ENCODE assay signal across 12 mouse cellular contexts in genomic region chr7:116223010-116223783, GRCm38 (mm10).
DNase-seq lines count a peak whose midpoint lies in the region; ATAC-seq and TF ChIP-seq lines count a peak whose summit lies in the region.
"Had no signal": no experiment of that assay in that cellular context is flagged by ENCODE, and none has a peak within 500 bp of the region (broad histone marks: within the 10 kb centered on the region; RNA-seq: fewer than 3 reads in every experiment).

No protein-coding gene starts in this region.

- H3K4me3 ChIP-seq in heart, embryonic 16.5 days (ENCODE audit: low read length): no peak overlapping the region
- H3K4me3 ChIP-seq in intestine, postnatal 0 days (ENCODE audit: low read depth, low read length): no peak overlapping the region
- H3K4me3 ChIP-seq: forebrain, embryonic 12.5 days had no signal

- intact Hi-C loops in heart, postnatal 14 days (cut with DNase I): no loop called here

- 66% methylated on average over 14 of the region's 14 CpGs for WGBS in heart, embryonic 16.5 days
- WGBS in intestine, postnatal 0 days: 59% methylated on average over 14 of the region's 14 CpGs

- H3K4me1 ChIP-seq in heart, embryonic 16.5 days (ENCODE audit: control insufficient read depth, insufficient read depth, low read length): peaks cover 64% of the 10 kb centered on the region
- peaks cover 17% of the 10 kb centered on the region; the same call in 1 of the 2 replicates for H3K4me1 ChIP-seq in intestine, postnatal 0 days (replicated peaks; ENCODE audit: control insufficient read depth, insufficient read depth, low read length)

- no peak for ATAC-seq in heart, embryonic 16.5 days (replicated peaks; ENCODE audit: extremely low read depth, insufficient read depth, low FRiP score)
- peak; percentile 63 for ATAC-seq in intestine, postnatal 0 days
- ATAC-seq in megakaryocyte-erythroid progenitor cell, adult 5-6 weeks (replicated peaks; ENCODE audit: low FRiP score, low TSS enrichment, poor library complexity, severe bottlenecking): no peak

- 0 out of 2 replicates have a peak, but pooled peaks cover 4% of the 10 kb centered on the region for H3K9me3 ChIP-seq in heart, embryonic 16.5 days (replicated peaks; ENCODE audit: control insufficient read depth, low read length)
- H3K9me3 ChIP-seq in intestine, postnatal 0 days (ENCODE audit: control insufficient read depth): no peaks in the 10 kb centered on the region
- H3K9me3 ChIP-seq: forebrain, embryonic 12.5 days had no signal

- H3K9ac ChIP-seq in heart, embryonic 16.5 days (ENCODE audit: low read length): no peak overlapping the region
- no peak overlapping the region for H3K9ac ChIP-seq in intestine, postnatal 0 days (ENCODE audit: low read depth, low read length)
- H3K9ac ChIP-seq: forebrain, embryonic 12.5 days had no signal

- H3K4me2 ChIP-seq in heart, embryonic 16.5 days (ENCODE audit: low read depth, low read length): no peak overlapping the region
- H3K4me2 ChIP-seq in intestine, postnatal 0 days (replicated peaks; ENCODE audit: low read depth): no peak overlapping the region
- H3K4me2 ChIP-seq: forebrain, embryonic 12.5 days had no signal

- 0 out of 2 replicates have a peak overlapping the region, but pooled peaks have one; percentile 4 for H3K27ac ChIP-seq in heart, embryonic 16.5 days (ENCODE audit: low read length)
- peak overlapping the region; percentile 57; the same call in 1 of the 2 replicates for H3K27ac ChIP-seq in intestine, postnatal 0 days (ENCODE audit: low read depth, low read length)
- H3K27ac ChIP-seq: forebrain, embryonic 12.5 days had no signal

- H3K27me3 ChIP-seq in heart, embryonic 16.5 days (ENCODE audit: control insufficient read depth, insufficient read depth, low read length): no peaks in the 10 kb centered on the region
- H3K27me3 ChIP-seq in intestine, postnatal 0 days (replicated peaks; ENCODE audit: control insufficient read depth, insufficient read depth, low read length): no peaks in the 10 kb centered on the region
- H3K27me3 ChIP-seq: CH12.LX; forebrain, embryonic 12.5 days had no signal

- peaks cover 3% of the 10 kb centered on the region; the same call in 1 of the 2 replicates for H3K36me3 ChIP-seq in heart, embryonic 16.5 days (ENCODE audit: control insufficient read depth, insufficient read depth)
- H3K36me3 ChIP-seq in intestine, postnatal 0 days (ENCODE audit: control insufficient read depth, insufficient read depth): no peaks in the 10 kb centered on the region
- H3K36me3 ChIP-seq: forebrain, embryonic 12.5 days had no signal

- no peak for DNase-seq in heart, postnatal 14 days
- DNase-seq in ZHBTc4 (ENCODE audit: low read depth, low spot score): peak; percentile 55
- peak; percentile 56 for DNase-seq in cerebellum, adult 8-10 months
- no peak for DNase-seq in adrenal gland, adult 2 months
- DNase-seq: gastrocnemius, postnatal 36 days; left cerebral cortex, postnatal 4 days; thymus, postnatal 14 days had no signal

- peak; percentile 22; the same call in 1 of the 2 replicates for TF ChIP-seq CTCF in intestine, postnatal 0 days (IDR thresholded peaks at IDR 0.05; ENCODE audit: low read depth)

Comparison
In these comparisons a context has a peak if more than half of its experiments do, and no peak if none do; other contexts are left out.
1. DNase-seq: peak in ZHBTc4 (single experiment) and cerebellum, adult 8-10 months (single experiment); none in heart, postnatal 14 days (0 of 2) and adrenal gland, adult 2 months (single experiment).